Mouse (Mus musculus) stomach, postnatal 0 days (tissue): ENCODE measurements at regions not wholly inside any gene's neighbourhood (a gene's known extent, or its start where the extent isn't known, plus 50 kb on each side); places are given as distances from the start of the nearest gene placed in this dataset.

ENCODE experiments used
- CTCF ChIP-seq: IDR thresholded peaks from 2 replicates; pipeline ENCODE4 v1.5.1; 2016; ENCODE audit warnings: antibody characterized with exemption, low read depth, mild to moderate bottlenecking, moderate library complexity
- EP300 ChIP-seq: optimal IDR thresholded peaks from 2 replicates; pipeline ENCODE3; 2016; ENCODE audit warnings: antibody characterized with exemption

GRCm38 (mm10) chr2:123190795-123191582 lies 426.0 kb downstream of the Sqor start:
- no peak for TF ChIP-seq EP300
- no peak for TF ChIP-seq CTCF
